Comparison of ENCODE assay signal across 18 mouse cellular contexts in the genomic region with DNA sequence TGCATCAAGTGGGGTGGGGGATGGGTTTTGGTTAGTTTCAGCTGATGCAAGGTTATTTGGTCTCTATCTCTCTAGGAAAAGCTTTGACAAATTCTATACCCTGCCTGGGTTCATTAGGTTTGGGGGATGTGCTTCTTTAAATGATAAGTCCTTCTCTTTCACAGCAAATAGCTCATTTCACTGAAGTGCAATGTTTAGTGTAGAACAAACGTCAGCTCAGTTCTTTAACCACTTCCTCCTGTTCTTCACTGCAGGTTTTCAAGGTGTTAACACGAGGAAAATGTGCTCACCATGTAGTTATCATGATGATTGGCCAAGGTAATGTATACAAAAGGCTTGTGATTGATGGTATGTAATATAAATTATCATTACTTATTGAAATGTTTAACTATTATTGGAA.
DNase-seq lines count a peak whose midpoint lies in the region; ATAC-seq and TF ChIP-seq lines count a peak whose summit lies in the region.
"Had no signal": no experiment of that assay in that cellular context is flagged by ENCODE, and none has a peak within 500 bp of the region (broad histone marks: within the 10 kb centered on the region; RNA-seq: fewer than 3 reads in every experiment).

No protein-coding gene starts in this region.

- H3K4me2 ChIP-seq in lung, postnatal 0 days (replicated peaks; ENCODE audit: low read depth, low read length) = no peak overlapping the region
- H3K4me2 ChIP-seq: embryonic facial prominence, embryonic 12.5 days; heart, embryonic 12.5 days; hindbrain, embryonic 14.5 days had no signal

- H3K27me3 ChIP-seq in lung, postnatal 0 days (replicated peaks; ENCODE audit: insufficient read depth, low read length) = no peaks in the 10 kb centered on the region
- H3K27me3 ChIP-seq: CH12.LX; embryonic facial prominence, embryonic 12.5 days; heart, embryonic 12.5 days had no signal

- no peaks in the 10 kb centered on the region for H3K4me1 ChIP-seq in lung, postnatal 0 days (ENCODE audit: insufficient read depth, low read depth, low read length)
- H3K4me1 ChIP-seq: embryonic facial prominence, embryonic 12.5 days; heart, embryonic 12.5 days; hindbrain, embryonic 10.5 days had no signal

- no peak for TF ChIP-seq CTCF in lung, postnatal 0 days (IDR thresholded peaks at IDR 0.05)

- peak; percentile 70 for ATAC-seq in inflammation-experienced regulatory T-cells, adult 6 months
- ATAC-seq in lung, postnatal 0 days = no peak
- ATAC-seq: forebrain, postnatal 0 days had no signal

- 34% methylated on average over 2 of the region's 2 CpGs for WGBS in lung, postnatal 0 days

- peak; percentile 4 for DNase-seq in thymus, postnatal 14 days
- no peak for DNase-seq in thymus, postnatal 25 days
- peak; percentile 2 for DNase-seq in ES-CJ7 (ENCODE audit: low read depth, low spot score)
- no peak for DNase-seq in lung, postnatal 0 days (ENCODE audit: low spot score)
- DNase-seq in adrenal gland, postnatal 4 days (ENCODE audit: low spot score in 2 of 2) = no peak
- DNase-seq: adrenal gland, postnatal 10 days; cerebellum, adult 11-12 months; cerebellum, adult 9-10 months; cerebellum, postnatal 25 days; forebrain, postnatal 0 days; gastrocnemius, adult 2 months; gastrocnemius, postnatal 25 days had no signal

- no peak overlapping the region for H3K27ac ChIP-seq in lung, postnatal 0 days (ENCODE audit: low read length)
- H3K27ac ChIP-seq: embryonic facial prominence, embryonic 12.5 days; gastrocnemius, adult 2 months; hindbrain, embryonic 10.5 days; hindbrain, embryonic 14.5 days had no signal

- H3K9me3 ChIP-seq in lung, postnatal 0 days (ENCODE audit: low read length) = no peaks in the 10 kb centered on the region
- H3K9me3 ChIP-seq: embryonic facial prominence, embryonic 12.5 days; heart, embryonic 12.5 days; hindbrain, embryonic 10.5 days had no signal

- no peak overlapping the region for H3K9ac ChIP-seq in lung, postnatal 0 days (replicated peaks; ENCODE audit: low read depth)
- H3K9ac ChIP-seq: embryonic facial prominence, embryonic 12.5 days; forebrain, postnatal 0 days; heart, embryonic 12.5 days; hindbrain, embryonic 14.5 days had no signal

- no peaks in the 10 kb centered on the region for H3K36me3 ChIP-seq in lung, postnatal 0 days (ENCODE audit: insufficient read depth, low read length)
- H3K36me3 ChIP-seq: embryonic facial prominence, embryonic 12.5 days; heart, embryonic 12.5 days; hindbrain, embryonic 10.5 days had no signal

- TF ChIP-seq EP300 in lung, postnatal 0 days (IDR thresholded peaks at IDR 0.05) = no peak

- H3K4me3 ChIP-seq in lung, postnatal 0 days (ENCODE audit: low read depth, low read length) = no peak overlapping the region
- H3K4me3 ChIP-seq: embryonic facial prominence, embryonic 12.5 days; gastrocnemius, adult 2 months; heart, embryonic 12.5 days; hindbrain, embryonic 10.5 days had no signal

Comparison
In these comparisons a context has a peak if more than half of its experiments do, and no peak if none do; other contexts are left out.
1. DNase-seq: peak in thymus, postnatal 14 days (single experiment) and ES-CJ7 (single experiment); none in thymus, postnatal 25 days (single experiment), lung, postnatal 0 days (single experiment) and adrenal gland, postnatal 4 days (0 of 2).